Mouse (Mus musculus) right cerebral cortex, postnatal 36 days (tissue): Measurements from ENCODE around the gene Jagn1.

ENCODE experiments used
- DNase-seq, 2 experiments: peaks; one replicate each; pipeline ENCODE4 v3.0.0; 2022; ENCODE audit warnings: low spot score in 2 of 2, mixed read lengths in 1 of 2

Jagn1 gene

GRCm38 (mm10) chr6:113473715-113474114 lies 31.3 kb downstream of the Jagn1 start:
- DNase-seq, result no peak

- DNase-seq, result no peak
Observed at GRCm38 (mm10) chr6:113477353-113477752, 35.0 kb downstream of the Jagn1 start.

GRCm38 (mm10) chr6:113478906-113479305 lies 36.5 kb downstream of the Jagn1 start:
- no peak for DNase-seq

GRCm38 (mm10) chr6:113480555-113481373 lies 38.4 kb downstream of the Jagn1 start:
- no peak for DNase-seq

- DNase-seq, result no peak
Observed at GRCm38 (mm10) chr6:113482477-113483099, 40.2 kb downstream of the Jagn1 start.

GRCm38 (mm10) chr6:113483100-113483615 lies 40.8 kb downstream of the Jagn1 start, which contains the start of gene Creld1:
Creld1 (plus strand) TSS chr6:113483297.
- DNase-seq, result peak; percentile 94

- DNase-seq, result no peak
Observed at GRCm38 (mm10) chr6:113483729-113484128, 41.4 kb downstream of the Jagn1 start.

GRCm38 (mm10) chr6:113487125-113487576 lies 44.8 kb downstream of the Jagn1 start:
- no peak for DNase-seq

GRCm38 (mm10) chr6:113489410-113489809 lies 47.0 kb downstream of the Jagn1 start:
- no peak for DNase-seq

- DNase-seq, result peak; percentile 65 to 73
Observed at GRCm38 (mm10) chr6:113492101-113492864, 49.9 kb downstream of the Jagn1 start.

GRCm38 (mm10) chr6:113494258-113494788 lies 52.0 kb downstream of the Jagn1 start:
- DNase-seq, result peak in 1 of 2 experiments; percentile 47

GRCm38 (mm10) chr6:113495071-113495675 lies 52.8 kb downstream of the Jagn1 start:
- no peak for DNase-seq
